In the genomic region with DNA sequence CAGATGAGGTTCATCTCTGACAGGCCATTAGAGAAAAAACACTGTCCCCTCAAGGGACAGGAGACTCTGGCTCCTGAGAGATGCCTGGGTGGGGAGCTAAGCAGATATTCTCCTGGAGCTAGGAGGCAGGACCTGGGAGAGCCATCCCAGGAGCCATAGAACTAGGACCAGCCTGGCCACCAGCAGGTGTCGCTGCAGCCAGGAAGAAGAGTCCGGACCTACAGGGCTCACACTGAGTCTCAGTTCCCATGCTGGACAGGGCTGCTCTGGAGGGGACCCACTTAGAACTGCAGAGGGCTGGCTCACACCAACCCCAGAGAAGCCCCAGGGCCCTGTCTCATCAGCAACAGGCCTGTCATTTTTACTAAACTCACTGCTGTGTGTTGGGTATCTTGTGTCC, we compare ENCODE assay signal across 8 mouse cellular contexts.
A peak's percentile ranks its signal among the peaks of the same experiment; 100 is the strongest.
DNase-seq lines count a peak whose midpoint lies in the region; ATAC-seq and TF ChIP-seq lines count a peak whose summit lies in the region.

No protein-coding gene starts in this region.

- no peak overlapping the region for H3K4me2 ChIP-seq in embryonic facial prominence, embryonic 11.5 days (ENCODE audit: low read depth, low read length)
- no peak overlapping the region for H3K4me2 ChIP-seq in limb, embryonic 15.5 days
- no peak overlapping the region for H3K4me2 ChIP-seq in myocyte (ENCODE audit: low read depth)

- 4% methylated on average over 2 of the region's 2 CpGs for WGBS in embryonic facial prominence, embryonic 11.5 days
- 13% methylated on average over 2 of the region's 2 CpGs for WGBS in kidney, adult 2 months
- 6% methylated on average over 2 of the region's 2 CpGs for WGBS in limb, embryonic 15.5 days

- H3K4me3 ChIP-seq in embryonic facial prominence, embryonic 11.5 days (ENCODE audit: low read depth, low read length) = no peak overlapping the region
- no peak overlapping the region for H3K4me3 ChIP-seq in kidney, adult 2 months (ENCODE audit: insufficient read depth, low read depth, low read length)
- no peak overlapping the region for H3K4me3 ChIP-seq in limb, embryonic 15.5 days
- H3K4me3 ChIP-seq in myocyte = no peak overlapping the region

- H3ac ChIP-seq in myocyte (ENCODE audit: control insufficient read depth, insufficient read length) = no peak overlapping the region

- no peaks in the 10 kb centered on the region; the same call in 1 of the 2 replicates for H3K4me1 ChIP-seq in embryonic facial prominence, embryonic 11.5 days (ENCODE audit: control insufficient read depth, insufficient read depth, low read length)
- no peaks in the 10 kb centered on the region for H3K4me1 ChIP-seq in kidney, adult 2 months (ENCODE audit: control insufficient read depth, insufficient read depth, low read length)
- peaks cover 34% of the 10 kb centered on the region for H3K4me1 ChIP-seq in limb, embryonic 15.5 days

- ATAC-seq in embryonic facial prominence, embryonic 11.5 days (replicated peaks; ENCODE audit: insufficient number of reproducible peaks, low FRiP score, low TSS enrichment, low read depth) = peak; percentile 72; the same call in 1 of the 2 replicates
- peak; percentile 61; the same call in 1 of the 2 replicates for ATAC-seq in limb, embryonic 15.5 days (ENCODE audit: insufficient number of reproducible peaks, low FRiP score, low TSS enrichment, low read depth)

- TF ChIP-seq POLR2A in kidney, adult 2 months (IDR thresholded peaks at IDR 0.05; ENCODE audit: low read depth, low read length) = no peak
- TF ChIP-seq POLR2A in myocyte (IDR thresholded peaks at IDR 0.05; ENCODE audit: insufficient read length, low read depth) = no peak

- no peaks in the 10 kb centered on the region for H3K9me3 ChIP-seq in embryonic facial prominence, embryonic 11.5 days (replicated peaks; ENCODE audit: control insufficient read depth, low read length)
- no peaks in the 10 kb centered on the region for H3K9me3 ChIP-seq in limb, embryonic 15.5 days

- no peaks in the 10 kb centered on the region for H3K36me3 ChIP-seq in embryonic facial prominence, embryonic 11.5 days (replicated peaks; ENCODE audit: control insufficient read depth, insufficient read depth, low read depth, low read length)
- H3K36me3 ChIP-seq in kidney, adult 2 months (ENCODE audit: control insufficient read depth, insufficient read depth, low read length) = no peaks in the 10 kb centered on the region
- H3K36me3 ChIP-seq in limb, embryonic 15.5 days = no peaks in the 10 kb centered on the region
- H3K36me3 ChIP-seq in myocyte (ENCODE audit: control insufficient read depth, insufficient read depth) = no peaks in the 10 kb centered on the region

- H3K27ac ChIP-seq in embryonic facial prominence, embryonic 11.5 days (replicated peaks; ENCODE audit: low read depth, low read length) = no peak overlapping the region
- H3K27ac ChIP-seq in kidney, adult 2 months (ENCODE audit: insufficient read depth, low read depth, low read length) = no peak overlapping the region
- peak overlapping the region; percentile 38; the same call in 1 of the 2 replicates for H3K27ac ChIP-seq in limb, embryonic 15.5 days

- H3K9ac ChIP-seq in embryonic facial prominence, embryonic 11.5 days (replicated peaks; ENCODE audit: low read length) = no peak overlapping the region
- no peak overlapping the region for H3K9ac ChIP-seq in limb, embryonic 15.5 days

- no peaks in the 10 kb centered on the region for H3K27me3 ChIP-seq in embryonic facial prominence, embryonic 11.5 days (ENCODE audit: control insufficient read depth, insufficient read depth, low read length)
- no peaks in the 10 kb centered on the region for H3K27me3 ChIP-seq in kidney, adult 2 months (replicated peaks; ENCODE audit: control insufficient read depth, insufficient read depth, low read length)
- H3K27me3 ChIP-seq in limb, embryonic 15.5 days = no peaks in the 10 kb centered on the region
- H3K27me3 ChIP-seq in myocyte (ENCODE audit: control insufficient read depth, insufficient read depth, insufficient read length) = no peaks in the 10 kb centered on the region

- peak; percentile 79 for TF ChIP-seq CTCF in kidney, adult 2 months (conservative IDR thresholded peaks at IDR 0.05; ENCODE audit: insufficient read depth, insufficient read length, low read depth, low read length)

- H3K79me2 ChIP-seq in myocyte (ENCODE audit: control insufficient read depth, insufficient read depth) = peaks cover 14% of the 10 kb centered on the region

- peak; percentile 84 for DNase-seq in layer of hippocampus, adult 11-12 months (ENCODE audit: low spot score)
- DNase-seq in layer of hippocampus, adult 9-10 months (ENCODE audit: low spot score) = no peak
- DNase-seq in embryonic facial prominence, embryonic 11.5 days (ENCODE audit: low spot score) = peak; percentile 85
- DNase-seq in heart, adult 9 months (ENCODE audit: low spot score in 2 of 2) = peak; percentile 39 to 74
- DNase-seq in kidney, adult 2 months = peak; percentile 81
- DNase-seq in spleen, postnatal 14 days (ENCODE audit: low spot score in 2 of 2) = peak; percentile 51 to 67

TF ChIP-seq in myocyte, 11 proteins besides CTCF, POLR2A, EP300 and RAD21:
- TF ChIP-seq REST (IDR thresholded peaks at IDR 0.05; ENCODE audit: insufficient read depth, insufficient read length) = peak; percentile 7
- no peak for TF ChIP-seq E2F4 (IDR thresholded peaks at IDR 0.05; ENCODE audit: insufficient read depth)
- no peak for TF ChIP-seq TCF3 (IDR thresholded peaks at IDR 0.05; ENCODE audit: insufficient read length, low read depth)
- no peak for TF ChIP-seq CEBPB (IDR thresholded peaks at IDR 0.05; ENCODE audit: insufficient read depth, poor library complexity, severe bottlenecking)
- TF ChIP-seq USF1 (IDR thresholded peaks at IDR 0.05; ENCODE audit: low read depth) = no peak
- peak in 1 of 3 experiments; percentile 8 for TF ChIP-seq MYOD1 (IDR thresholded peaks at IDR 0.05; ENCODE audit: control insufficient read depth in 1 of 3, insufficient read length in 2 of 3, low read depth in 2 of 3)
- TF ChIP-seq POLR2AphosphoS2 (IDR thresholded peaks at IDR 0.05; ENCODE audit: insufficient read length, low read depth) = no peak
- no peak for TF ChIP-seq SRF (IDR thresholded peaks at IDR 0.05; ENCODE audit: control insufficient read depth, insufficient read length, low read depth)
- no peak for TF ChIP-seq MYOG (IDR thresholded peaks at IDR 0.05; ENCODE audit: control insufficient read depth in 1 of 3, insufficient read depth in 1 of 3, insufficient read length in 2 of 3, low read depth in 2 of 3)
